Mouse (Mus musculus): Measurements from ENCODE around the gene Hnrnpd. TPM values are rescaled to one million over a fixed set of nuclear protein-coding genes. Genes with fewer than 3 reads are reported as not detected.
A peak's percentile ranks its signal among the peaks of the same experiment; 100 is the strongest.

Gene Hnrnpd
- total RNA-seq (2014; fragmentation: Nextera tagmentation) = 231 and 261 TPM in 2 replicates
- total RNA-seq (2017) = 56.5 and 75.0 TPM in 2 replicates
- 434 and 614 TPM in 2 replicates for polyA plus RNA-seq (2012)

DNA sequence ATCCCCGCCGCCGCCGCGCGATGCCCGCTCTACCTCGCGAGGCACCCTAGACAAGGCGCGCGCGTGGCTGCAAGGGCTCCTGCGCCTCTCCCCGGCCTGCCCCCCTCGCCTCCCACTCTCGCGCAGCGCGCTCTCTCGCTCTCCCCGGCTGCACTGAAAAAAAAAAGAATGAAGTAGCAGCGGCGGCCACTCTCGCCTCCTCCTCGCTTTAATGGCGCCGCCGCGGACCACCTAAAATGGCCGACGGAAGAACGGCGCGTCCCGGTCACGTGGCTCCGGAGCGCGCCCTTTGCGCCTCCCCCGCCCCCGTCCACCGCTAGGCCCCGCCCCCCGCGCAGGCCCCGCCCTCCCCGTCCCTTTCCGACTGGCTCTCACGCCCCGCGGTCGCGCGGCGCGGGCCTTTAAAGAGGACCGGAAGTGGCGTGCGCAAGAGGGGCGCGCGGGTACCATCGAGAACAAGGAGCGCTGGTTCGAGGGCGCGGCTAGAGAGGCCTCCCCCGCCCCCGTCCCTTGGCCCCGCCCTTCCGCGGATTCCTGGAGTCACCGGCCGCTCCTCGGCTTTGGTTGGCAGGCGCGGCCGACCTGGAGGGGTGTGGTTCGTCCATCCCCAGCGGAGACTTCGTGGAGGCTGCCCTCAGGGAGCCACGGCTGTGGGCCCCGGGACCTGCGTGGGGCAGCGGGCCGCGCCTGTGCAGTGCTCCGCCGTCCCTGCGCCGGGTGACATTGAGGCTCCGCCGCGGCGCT is at the start of gene Hnrnpd, which contains the start of gene 4930524J08Rik:
Hnrnpd (minus strand) TSS at position 240 of the 744 bp plus-strand sequence.
4930524J08Rik (plus strand) TSS at position 363 of the 744 bp plus-strand sequence.
- Histone ChIP-seq H3K4me3 (ENCODE audit: low read depth, low read length) (peak within 1 kb of the TSS; percentile 89), H3K4me1 (ENCODE audit: insufficient read depth, low read depth, low read length) (peaks cover 30% of the 10 kb centered on the region), H3K9me3 (replicated peaks) (no peaks in the 10 kb centered on the region), H3K36me3 (replicated peaks) (peaks cover 22% of the 10 kb centered on the region), H3K27me3 (ENCODE audit: insufficient read depth, low read length) (no peaks in the 10 kb centered on the region)
- DNase-seq (ENCODE audit: low spot score) (peak; percentile 88), ATAC-seq (ENCODE audit: extremely low read depth, insufficient number of reproducible peaks, low FRiP score, poor library complexity, severe bottlenecking) (peak; percentile 76)
- TF ChIP-seq TAL1 (conservative IDR thresholded peaks at IDR 0.05; ENCODE audit: low read depth, low read length) (no peak), GATA2 (IDR thresholded peaks at IDR 0.05; ENCODE audit: borderline replicate concordance, low read depth, low read length) (no peak), POLR2AphosphoS5 (IDR thresholded peaks at IDR 0.05; ENCODE audit: insufficient replicate concordance, low read depth, low read length) (no peak), CTCF (IDR thresholded peaks at IDR 0.05; ENCODE audit: low read depth, low read length) (no peak), GATA1 (IDR thresholded peaks at IDR 0.05; ENCODE audit: borderline replicate concordance, low read length) (no peak)

DNA sequence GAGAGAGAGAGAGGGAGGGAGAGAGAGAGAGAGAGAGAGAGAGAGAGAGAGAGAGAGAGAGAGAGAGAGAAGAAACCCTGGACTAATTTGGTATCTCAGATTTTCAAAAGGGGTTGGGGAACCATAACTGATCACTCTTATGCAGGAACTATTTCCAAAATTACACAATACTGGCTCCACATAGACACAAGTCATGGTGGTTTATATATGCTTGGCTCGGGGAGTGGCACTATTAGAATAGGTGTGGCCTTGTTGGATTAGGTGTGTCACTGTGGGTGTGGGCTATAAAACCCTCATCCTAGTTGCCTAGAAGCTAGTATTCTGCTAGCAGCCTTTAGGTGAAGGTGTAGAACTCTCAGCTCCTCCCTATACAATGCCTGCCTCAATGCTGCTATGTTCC is 46.1 kb upstream of the Hnrnpd start:
- Histone ChIP-seq H3K4me3 (ENCODE audit: low read depth, low read length) (no peak overlapping the region), H3K9me3 (replicated peaks) (no peaks in the 10 kb centered on the region), H3K4me1 (ENCODE audit: insufficient read depth, low read depth, low read length) (no peaks in the 10 kb centered on the region; the same call in 1 of the 2 replicates), H3K36me3 (replicated peaks) (peaks cover under 1% of the 10 kb centered on the region), H3K27me3 (ENCODE audit: insufficient read depth, low read length) (peaks cover 10% of the 10 kb centered on the region)
- no peak for DNase-seq (ENCODE audit: low spot score)
- ATAC-seq (ENCODE audit: extremely low read depth, insufficient number of reproducible peaks, low FRiP score, poor library complexity, severe bottlenecking) = no peak
- TF ChIP-seq POLR2AphosphoS5 (IDR thresholded peaks at IDR 0.05; ENCODE audit: insufficient replicate concordance, low read depth, low read length) (no peak), CTCF (IDR thresholded peaks at IDR 0.05; ENCODE audit: low read depth, low read length) (no peak), GATA2 (IDR thresholded peaks at IDR 0.05; ENCODE audit: borderline replicate concordance, low read depth, low read length) (no peak), GATA1 (IDR thresholded peaks at IDR 0.05; ENCODE audit: borderline replicate concordance, low read length) (no peak), TAL1 (conservative IDR thresholded peaks at IDR 0.05; ENCODE audit: low read depth, low read length) (no peak)

DNA sequence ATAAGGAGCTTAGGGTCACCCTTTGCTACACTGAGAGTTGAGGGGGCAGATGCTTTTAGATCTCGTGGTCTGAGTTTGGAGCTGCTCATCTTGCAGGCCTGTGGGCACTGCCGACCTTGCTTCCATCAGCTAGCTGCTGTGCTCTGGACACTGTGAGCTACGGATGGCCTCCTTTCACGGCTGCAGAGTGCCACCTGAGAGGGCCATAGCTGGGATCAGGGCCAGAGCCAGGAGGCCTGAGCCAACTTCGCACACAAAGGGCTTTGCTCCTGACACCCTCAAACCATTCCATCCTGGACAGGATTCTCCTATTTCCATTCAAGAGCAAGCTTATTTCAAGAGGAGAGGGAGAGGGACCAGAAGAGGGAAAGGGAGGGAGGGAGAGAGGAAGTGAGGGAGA is 45.7 kb upstream of the Hnrnpd start:
- Histone ChIP-seq H3K4me3 (ENCODE audit: low read depth, low read length) (no peak overlapping the region), H3K27me3 (ENCODE audit: insufficient read depth, low read length) (peaks cover 12% of the 10 kb centered on the region), H3K36me3 (replicated peaks) (no peaks in the 10 kb centered on the region), H3K4me1 (ENCODE audit: insufficient read depth, low read depth, low read length) (no peaks in the 10 kb centered on the region; the same call in 1 of the 2 replicates), H3K9me3 (replicated peaks) (no peaks in the 10 kb centered on the region)
- ATAC-seq (ENCODE audit: extremely low read depth, insufficient number of reproducible peaks, low FRiP score, poor library complexity, severe bottlenecking) = no peak
- DNase-seq (ENCODE audit: low spot score) = no peak
- TF ChIP-seq GATA1 (IDR thresholded peaks at IDR 0.05; ENCODE audit: borderline replicate concordance, low read length) (no peak), POLR2AphosphoS5 (IDR thresholded peaks at IDR 0.05; ENCODE audit: insufficient replicate concordance, low read depth, low read length) (no peak), CTCF (IDR thresholded peaks at IDR 0.05; ENCODE audit: low read depth, low read length) (no peak), TAL1 (conservative IDR thresholded peaks at IDR 0.05; ENCODE audit: low read depth, low read length) (no peak), GATA2 (IDR thresholded peaks at IDR 0.05; ENCODE audit: borderline replicate concordance, low read depth, low read length) (no peak)

DNA sequence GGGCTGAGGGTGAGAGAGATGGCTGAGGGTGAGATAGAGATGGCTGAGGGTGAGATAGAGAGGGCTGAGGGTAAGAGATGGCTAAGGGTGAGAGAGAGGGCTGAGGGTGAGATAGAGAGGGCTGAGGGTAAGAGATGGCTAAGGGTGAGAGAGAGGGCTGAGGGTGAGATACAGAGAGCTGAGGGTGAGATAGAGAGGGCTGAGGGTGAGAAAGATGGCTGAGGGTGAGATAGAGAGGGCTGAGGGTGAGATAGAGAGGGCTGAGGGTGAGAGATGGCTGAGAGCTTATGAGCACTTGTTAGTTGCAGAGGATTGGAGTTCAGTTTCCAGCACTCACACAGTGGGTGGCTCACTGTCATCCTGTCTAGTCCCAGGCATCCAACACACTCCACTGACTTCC is 41.4 kb upstream of the Hnrnpd start:
- no peak for ATAC-seq (ENCODE audit: extremely low read depth, insufficient number of reproducible peaks, low FRiP score, poor library complexity, severe bottlenecking)
- H3K36me3 ChIP-seq (replicated peaks) = no peaks in the 10 kb centered on the region

DNA sequence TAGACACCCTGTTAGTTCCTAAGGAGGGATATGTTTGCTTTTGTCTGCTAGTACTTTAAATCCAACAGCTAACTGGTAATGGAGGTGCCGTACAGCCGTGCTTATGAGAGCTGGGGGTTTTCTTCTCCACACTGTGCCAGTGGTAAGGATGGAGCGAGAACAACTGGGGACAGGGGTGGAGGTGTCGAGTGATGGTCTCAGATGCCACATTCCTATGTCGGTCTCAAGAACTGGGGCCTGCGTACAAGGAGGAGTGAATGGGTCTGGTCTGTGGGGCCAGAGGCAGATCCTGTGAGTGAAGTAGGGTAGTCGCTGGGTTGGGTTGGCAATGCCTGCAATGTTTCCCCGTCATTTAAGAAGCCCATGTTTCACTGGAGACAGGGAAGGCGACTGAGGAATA is 33.9 kb upstream of the Hnrnpd start:
- no peak for DNase-seq (ENCODE audit: low spot score)
- Histone ChIP-seq H3K4me1 (ENCODE audit: insufficient read depth, low read depth, low read length) (no peaks in the 10 kb centered on the region), H3K4me3 (ENCODE audit: low read depth, low read length) (no peak overlapping the region), H3K9me3 (replicated peaks) (no peaks in the 10 kb centered on the region), H3K27me3 (ENCODE audit: insufficient read depth, low read length) (peaks cover 3% of the 10 kb centered on the region; the same call in 1 of the 2 replicates), H3K36me3 (replicated peaks) (no peaks in the 10 kb centered on the region)
- no peak for ATAC-seq (ENCODE audit: extremely low read depth, insufficient number of reproducible peaks, low FRiP score, poor library complexity, severe bottlenecking)
- TF ChIP-seq GATA2 (IDR thresholded peaks at IDR 0.05; ENCODE audit: borderline replicate concordance, low read depth, low read length) = no peak
- TF ChIP-seq POLR2AphosphoS5 (IDR thresholded peaks at IDR 0.05; ENCODE audit: insufficient replicate concordance, low read depth, low read length) = no peak
- no peak for TF ChIP-seq GATA1 (IDR thresholded peaks at IDR 0.05; ENCODE audit: borderline replicate concordance, low read length)
- no peak for TF ChIP-seq TAL1 (conservative IDR thresholded peaks at IDR 0.05; ENCODE audit: low read depth, low read length)
- TF ChIP-seq CTCF (IDR thresholded peaks at IDR 0.05; ENCODE audit: low read depth, low read length) = no peak

More for the DNA sequence above, 41.4 kb upstream of the Hnrnpd start:
- Histone ChIP-seq H3K9me3 (replicated peaks) (no peaks in the 10 kb centered on the region), H3K4me3 (ENCODE audit: low read depth, low read length) (no peak overlapping the region), H3K4me1 (ENCODE audit: insufficient read depth, low read depth, low read length) (no peaks in the 10 kb centered on the region; the same call in 1 of the 2 replicates), H3K27me3 (ENCODE audit: insufficient read depth, low read length) (peaks cover 12% of the 10 kb centered on the region)
- TF ChIP-seq TAL1 (conservative IDR thresholded peaks at IDR 0.05; ENCODE audit: low read depth, low read length) = no peak
- no peak for TF ChIP-seq CTCF (IDR thresholded peaks at IDR 0.05; ENCODE audit: low read depth, low read length)
- TF ChIP-seq GATA2 (IDR thresholded peaks at IDR 0.05; ENCODE audit: borderline replicate concordance, low read depth, low read length) = no peak
- no peak for TF ChIP-seq GATA1 (IDR thresholded peaks at IDR 0.05; ENCODE audit: borderline replicate concordance, low read length)
- no peak for TF ChIP-seq POLR2AphosphoS5 (IDR thresholded peaks at IDR 0.05; ENCODE audit: insufficient replicate concordance, low read depth, low read length)
- DNase-seq (ENCODE audit: low spot score) = no peak

DNA sequence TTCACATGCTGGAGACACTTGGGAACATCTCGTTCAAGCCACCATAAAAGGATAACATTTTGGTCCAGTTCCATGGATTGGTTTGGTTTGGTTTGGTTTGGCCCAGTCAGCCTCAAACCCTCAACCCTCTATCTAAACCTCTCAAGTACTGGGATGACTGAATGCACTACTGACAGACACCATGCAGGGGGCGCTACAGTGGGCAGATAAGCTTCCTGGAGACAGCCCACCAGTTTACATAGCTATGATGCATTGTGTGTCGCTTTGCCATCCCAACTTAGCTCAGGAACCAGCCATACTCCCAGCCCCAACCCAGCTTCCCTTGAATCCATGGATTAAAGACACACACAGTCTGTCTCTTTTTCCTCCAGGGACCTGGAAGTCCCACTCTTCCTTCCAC is 29.7 kb upstream of the Hnrnpd start:
- ATAC-seq (ENCODE audit: extremely low read depth, insufficient number of reproducible peaks, low FRiP score, poor library complexity, severe bottlenecking) = no peak
- H3K9me3 ChIP-seq (replicated peaks) = peaks cover 4% of the 10 kb centered on the region
- DNase-seq (ENCODE audit: low spot score) = no peak

More for the DNA sequence above, 29.7 kb upstream of the Hnrnpd start:
- no peak overlapping the region for H3K4me3 ChIP-seq (ENCODE audit: low read depth, low read length)
- H3K36me3 ChIP-seq (replicated peaks) = no peaks in the 10 kb centered on the region
- TF ChIP-seq GATA1 (IDR thresholded peaks at IDR 0.05; ENCODE audit: borderline replicate concordance, low read length) = no peak
- no peak for TF ChIP-seq GATA2 (IDR thresholded peaks at IDR 0.05; ENCODE audit: borderline replicate concordance, low read depth, low read length)
- TF ChIP-seq CTCF (IDR thresholded peaks at IDR 0.05; ENCODE audit: low read depth, low read length) = no peak
- no peak for TF ChIP-seq POLR2AphosphoS5 (IDR thresholded peaks at IDR 0.05; ENCODE audit: insufficient replicate concordance, low read depth, low read length)
- no peak for TF ChIP-seq TAL1 (conservative IDR thresholded peaks at IDR 0.05; ENCODE audit: low read depth, low read length)
- H3K4me1 ChIP-seq (ENCODE audit: insufficient read depth, low read depth, low read length) = peaks cover 2% of the 10 kb centered on the region; the same call in 1 of the 2 replicates
- H3K27me3 ChIP-seq (ENCODE audit: insufficient read depth, low read length) = peaks cover 3% of the 10 kb centered on the region; the same call in 1 of the 2 replicates

Measured in G1E (cell line).